8 mouse cellular contexts compared by ENCODE assay signal in genomic region chr19:42089103-42089747, GRCm38 (mm10). TPM values are rescaled to one million over a fixed set of nuclear protein-coding genes. Genes with fewer than 3 reads are reported as not detected.
A peak's percentile ranks its signal among the peaks of the same experiment; 100 is the strongest.
DNase-seq lines count a peak whose midpoint lies in the region; ATAC-seq lines count a peak whose summit lies in the region.

No protein-coding gene starts in this region.

- H3K27ac ChIP-seq in forebrain, embryonic 11.5 days (ENCODE audit: low read depth, low read length): 0 out of 2 replicates have a peak overlapping the region, but pooled peaks have one; percentile 57
- peak overlapping the region; percentile 93 for H3K27ac ChIP-seq in heart, embryonic 16.5 days (ENCODE audit: low read length)
- H3K27ac ChIP-seq in liver, embryonic 15.5 days (replicated peaks): peak overlapping the region; percentile 90

- DNase-seq in CD4-positive helper T cell, adult 2 months (ENCODE audit: low read depth, low spot score): peak; percentile 86
- peak; percentile 84 for DNase-seq in brain, adult 2 months (ENCODE audit: low read depth, low spot score)
- peak; percentile 64 for DNase-seq in forebrain, embryonic 11.5 days (ENCODE audit: low spot score)
- DNase-seq in kidney, postnatal 25 days: peak; percentile 71 to 85
- DNase-seq in neural tube, embryonic 10.5 days (ENCODE audit: extremely low spot score, low spot score): peak; percentile 52
- DNase-seq in telencephalon, adult 2 months (ENCODE audit: low read depth, low spot score): peak; percentile 59

- H3K9me3 ChIP-seq in forebrain, embryonic 11.5 days (ENCODE audit: control insufficient read depth, low read length): no peaks in the 10 kb centered on the region
- H3K9me3 ChIP-seq in heart, embryonic 16.5 days (replicated peaks; ENCODE audit: control insufficient read depth, low read length): no peaks in the 10 kb centered on the region
- no peaks in the 10 kb centered on the region for H3K9me3 ChIP-seq in liver, embryonic 15.5 days (replicated peaks)

- peak overlapping the region; percentile 55 for H3K4me2 ChIP-seq in forebrain, embryonic 11.5 days (ENCODE audit: low read depth, low read length, severe bottlenecking)
- peak overlapping the region; percentile 87 for H3K4me2 ChIP-seq in heart, embryonic 16.5 days (ENCODE audit: low read depth, low read length)
- peak overlapping the region; percentile 73 for H3K4me2 ChIP-seq in liver, embryonic 15.5 days

- H3K4me1 ChIP-seq in forebrain, embryonic 11.5 days (replicated peaks; ENCODE audit: control insufficient read depth, insufficient read depth, low read length): peaks cover 11% of the 10 kb centered on the region; the same call in 1 of the 2 replicates
- peaks cover 24% of the 10 kb centered on the region for H3K4me1 ChIP-seq in heart, embryonic 16.5 days (ENCODE audit: control insufficient read depth, insufficient read depth, low read length)
- H3K4me1 ChIP-seq in liver, embryonic 15.5 days (replicated peaks): peaks cover 37% of the 10 kb centered on the region

- 18% methylated on average over 14 of the region's 14 CpGs for WGBS in forebrain, embryonic 11.5 days
- 18% methylated on average over 14 of the region's 14 CpGs for WGBS in heart, embryonic 16.5 days
- WGBS in liver, embryonic 15.5 days (ENCODE audit: insufficient replicate concordance): 14% methylated on average over 14 of the region's 14 CpGs

- ATAC-seq in forebrain, embryonic 11.5 days (replicated peaks; ENCODE audit: low FRiP score): no peak
- ATAC-seq in heart, embryonic 16.5 days (replicated peaks; ENCODE audit: extremely low read depth, insufficient read depth, low FRiP score): no peak
- ATAC-seq in liver, embryonic 15.5 days (ENCODE audit: insufficient read depth): no peak

- H3K36me3 ChIP-seq in forebrain, embryonic 11.5 days (ENCODE audit: control insufficient read depth, insufficient read depth, low read length): no peaks in the 10 kb centered on the region
- no peaks in the 10 kb centered on the region for H3K36me3 ChIP-seq in heart, embryonic 16.5 days (ENCODE audit: control insufficient read depth, insufficient read depth)
- H3K36me3 ChIP-seq in liver, embryonic 15.5 days (replicated peaks): peaks cover 5% of the 10 kb centered on the region; the same call in 1 of the 2 replicates

- H3K4me3 ChIP-seq in forebrain, embryonic 11.5 days (ENCODE audit: low read depth, low read length): no peak overlapping the region; the same call in 1 of the 2 replicates
- peak overlapping the region; percentile 96 for H3K4me3 ChIP-seq in heart, embryonic 16.5 days (ENCODE audit: low read length)
- peak overlapping the region; percentile 90 for H3K4me3 ChIP-seq in liver, embryonic 15.5 days (replicated peaks)

- H3K9ac ChIP-seq in forebrain, embryonic 11.5 days (ENCODE audit: low read length): 0 out of 2 replicates have a peak overlapping the region, but pooled peaks have one; percentile 5
- peak overlapping the region; percentile 74 for H3K9ac ChIP-seq in heart, embryonic 16.5 days (ENCODE audit: low read length)
- peak overlapping the region; percentile 10; the same call in 1 of the 2 replicates for H3K9ac ChIP-seq in liver, embryonic 15.5 days

- H3K27me3 ChIP-seq in forebrain, embryonic 11.5 days (ENCODE audit: control insufficient read depth, insufficient read depth, low read length): no peaks in the 10 kb centered on the region
- no peaks in the 10 kb centered on the region for H3K27me3 ChIP-seq in heart, embryonic 16.5 days (ENCODE audit: control insufficient read depth, insufficient read depth, low read length)
- H3K27me3 ChIP-seq in liver, embryonic 15.5 days: peaks cover 7% of the 10 kb centered on the region

RNA-seq across cellular contexts. Expression of gene Pi4k2a, which starts 1.0 kb away (rescaled TPM):
- 29.0 and 30.7 TPM in 2 replicates for polyA plus RNA-seq in forebrain, embryonic 11.5 days (2014; fragmentation: Nextera tagmentation; extraction: Ambion mirVana)
- polyA plus RNA-seq in heart, embryonic 16.5 days (2015; fragmentation: Nextera tagmentation; extraction: Ambion mirVana): 8.5 and 14.3 TPM in 2 replicates
- 10.5 and 11.1 TPM in 2 replicates for polyA plus RNA-seq in liver, embryonic 15.5 days (2015; fragmentation: Nextera tagmentation; extraction: Ambion mirVana)

RNA-seq across cellular contexts. Expression of gene Morn4, which starts 3.1 kb away (rescaled TPM):
- polyA plus RNA-seq in forebrain, embryonic 11.5 days (2014; fragmentation: Nextera tagmentation; extraction: Ambion mirVana): 52.9 and 63.1 TPM in 2 replicates
- polyA plus RNA-seq in heart, embryonic 16.5 days (2015; fragmentation: Nextera tagmentation; extraction: Ambion mirVana): 9.1 and 10.6 TPM in 2 replicates
- polyA plus RNA-seq in liver, embryonic 15.5 days (2015; fragmentation: Nextera tagmentation; extraction: Ambion mirVana): 1.4 TPM in 2 replicates

RNA-seq across cellular contexts. Expression of gene 4933411K16Rik, which starts 37.2 kb away (rescaled TPM):
- 0.13 TPM in 1 of 2 replicates, not detected in the other for polyA plus RNA-seq in forebrain, embryonic 11.5 days (2014; fragmentation: Nextera tagmentation; extraction: Ambion mirVana)
- polyA plus RNA-seq in heart, embryonic 16.5 days (2015; fragmentation: Nextera tagmentation; extraction: Ambion mirVana): not detected in 2 replicates
- polyA plus RNA-seq in liver, embryonic 15.5 days (2015; fragmentation: Nextera tagmentation; extraction: Ambion mirVana): 0.22 and 0.26 TPM in 2 replicates

RNA-seq across cellular contexts. Expression of gene Avpi1, which starts 39.6 kb away (rescaled TPM):
- polyA plus RNA-seq in forebrain, embryonic 11.5 days (2014; fragmentation: Nextera tagmentation; extraction: Ambion mirVana): 15.6 and 16.3 TPM in 2 replicates
- polyA plus RNA-seq in heart, embryonic 16.5 days (2015; fragmentation: Nextera tagmentation; extraction: Ambion mirVana): 33.4 and 37.2 TPM in 2 replicates
- polyA plus RNA-seq in liver, embryonic 15.5 days (2015; fragmentation: Nextera tagmentation; extraction: Ambion mirVana): 19.9 and 25.0 TPM in 2 replicates

RNA-seq across cellular contexts. Expression of gene Hoga1, which starts 43.8 kb away (rescaled TPM):
- polyA plus RNA-seq in forebrain, embryonic 11.5 days (2014; fragmentation: Nextera tagmentation; extraction: Ambion mirVana): 1.1 and 1.9 TPM in 2 replicates
- 0.49 and 0.67 TPM in 2 replicates for polyA plus RNA-seq in heart, embryonic 16.5 days (2015; fragmentation: Nextera tagmentation; extraction: Ambion mirVana)
- polyA plus RNA-seq in liver, embryonic 15.5 days (2015; fragmentation: Nextera tagmentation; extraction: Ambion mirVana): 50.6 and 59.0 TPM in 2 replicates

Comparison
In these comparisons a context has a peak if more than half of its experiments do, and no peak if none do; other contexts are left out.
1. H3K9ac ChIP-seq: peak in every context shown above with its lines; median percentile 74 in heart, embryonic 16.5 days; 10 in liver, embryonic 15.5 days; 5 in forebrain, embryonic 11.5 days.